Comparison of ENCODE assay signal across 8 mouse cellular contexts in genomic region chr2:27750399-27751134, GRCm38 (mm10).
A peak's percentile ranks its signal among the peaks of the same experiment; 100 is the strongest.
DNase-seq lines count a peak whose midpoint lies in the region; ATAC-seq and TF ChIP-seq lines count a peak whose summit lies in the region.

No protein-coding gene starts in this region.

- peaks cover 64% of the 10 kb centered on the region for H3K4me1 ChIP-seq in heart, embryonic 13.5 days
- H3K4me1 ChIP-seq in lung, embryonic 16.5 days (replicated peaks; ENCODE audit: control insufficient read depth, insufficient read depth, low read length) = peaks cover 31% of the 10 kb centered on the region
- peaks cover 14% of the 10 kb centered on the region for H3K4me1 ChIP-seq in forebrain, postnatal 0 days (ENCODE audit: insufficient read depth)

- peaks cover 69% of the 10 kb centered on the region for H3K36me3 ChIP-seq in heart, embryonic 13.5 days
- H3K36me3 ChIP-seq in lung, embryonic 16.5 days (ENCODE audit: control insufficient read depth, insufficient read depth, low read length) = peaks cover 25% of the 10 kb centered on the region
- H3K36me3 ChIP-seq in forebrain, postnatal 0 days (ENCODE audit: insufficient read depth) = no peaks in the 10 kb centered on the region

- H3K9me3 ChIP-seq in heart, embryonic 13.5 days = no peaks in the 10 kb centered on the region
- no peaks in the 10 kb centered on the region for H3K9me3 ChIP-seq in lung, embryonic 16.5 days (ENCODE audit: control insufficient read depth, low read length)
- H3K9me3 ChIP-seq in forebrain, postnatal 0 days (ENCODE audit: low read length) = no peaks in the 10 kb centered on the region

- H3K27me3 ChIP-seq in heart, embryonic 13.5 days (replicated peaks) = peaks cover 35% of the 10 kb centered on the region
- no peaks in the 10 kb centered on the region for H3K27me3 ChIP-seq in lung, embryonic 16.5 days (ENCODE audit: control insufficient read depth, insufficient read depth, low read depth, low read length)
- H3K27me3 ChIP-seq in forebrain, postnatal 0 days (ENCODE audit: insufficient read depth, low read length) = no peaks in the 10 kb centered on the region

- H3K9ac ChIP-seq in heart, embryonic 13.5 days = peak overlapping the region; percentile 63
- H3K9ac ChIP-seq in lung, embryonic 16.5 days (ENCODE audit: low read length) = 0 out of 2 replicates have a peak overlapping the region, but pooled peaks have one; percentile 10
- H3K9ac ChIP-seq in forebrain, postnatal 0 days = no peak overlapping the region

- ATAC-seq in heart, embryonic 13.5 days (ENCODE audit: extremely low read depth, insufficient number of reproducible peaks, low FRiP score, low TSS enrichment) = no peak
- peak; percentile 57 for ATAC-seq in lung, embryonic 16.5 days (ENCODE audit: low read depth)
- peak; percentile 5; the same call in 1 of the 2 replicates for ATAC-seq in forebrain, postnatal 0 days

- H3K4me2 ChIP-seq in heart, embryonic 13.5 days = 0 out of 2 replicates have a peak overlapping the region, but pooled peaks have one; percentile 18
- no peak overlapping the region for H3K4me2 ChIP-seq in lung, embryonic 16.5 days (ENCODE audit: low read depth, low read length)
- H3K4me2 ChIP-seq in forebrain, postnatal 0 days (ENCODE audit: low read depth) = no peak overlapping the region

- H3K4me3 ChIP-seq in heart, embryonic 13.5 days = no peak overlapping the region
- no peak overlapping the region for H3K4me3 ChIP-seq in lung, embryonic 16.5 days (ENCODE audit: low read length)
- no peak overlapping the region for H3K4me3 ChIP-seq in forebrain, postnatal 0 days (ENCODE audit: low read depth, low read length)

- 60% methylated on average over 12 of the region's 12 CpGs for WGBS in heart, embryonic 13.5 days
- WGBS in lung, embryonic 16.5 days = 50% methylated on average over 12 of the region's 12 CpGs
- WGBS in forebrain, postnatal 0 days = 68% methylated on average over 12 of the region's 12 CpGs

- TF ChIP-seq CTCF in forebrain, postnatal 0 days (IDR thresholded peaks at IDR 0.05; ENCODE audit: low read depth) = no peak

- intact Hi-C loops in heart, postnatal 36 days (cut with DNase I) = no loop called here

- DNase-seq in heart, postnatal 36 days = no peak
- DNase-seq in lung, postnatal 14 days = no peak
- no peak for DNase-seq in forebrain, postnatal 0 days
- peak; percentile 75 for DNase-seq in testis, postnatal 10 days (ENCODE audit: low spot score)
- DNase-seq in thymus, postnatal 36 days = no peak
- no peak for DNase-seq in kidney, postnatal 4 days

- peak overlapping the region; percentile 44 for H3K27ac ChIP-seq in heart, embryonic 13.5 days (replicated peaks)
- peak overlapping the region; percentile 59 for H3K27ac ChIP-seq in lung, embryonic 16.5 days (ENCODE audit: low read length)
- H3K27ac ChIP-seq in forebrain, postnatal 0 days (ENCODE audit: low read depth, low read length) = no peak overlapping the region
